Mouse (Mus musculus): ENCODE measurements at regions not wholly inside any gene's neighbourhood (a gene's known extent, or its start where the extent isn't known, plus 50 kb on each side); places are given as distances from the start of the nearest gene placed in this dataset.

DNA sequence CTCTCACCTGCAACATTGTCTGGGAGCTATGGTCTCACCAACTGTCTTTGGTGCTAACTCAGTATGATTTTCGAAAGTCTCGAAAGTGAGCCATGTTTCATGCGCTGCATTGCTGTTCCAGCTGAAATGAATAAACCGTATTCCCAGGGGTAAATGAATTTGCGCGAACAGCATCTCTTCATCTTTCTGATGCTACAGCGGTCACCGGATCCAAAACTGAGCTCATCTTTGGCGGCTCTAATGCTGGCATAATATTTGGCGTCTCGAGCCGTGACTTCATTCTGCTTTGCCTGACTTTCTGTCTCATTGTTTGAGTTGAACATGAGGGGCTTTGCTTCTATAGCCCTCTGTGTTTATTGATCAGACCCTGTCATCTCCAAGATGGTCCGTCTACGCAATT lies 137.3 kb downstream of the Tmem182 start:
- Histone ChIP-seq H3K79me2 (ENCODE audit: control insufficient read depth, insufficient read depth) (no peaks in the 10 kb centered on the region), H3K4me3 (ENCODE audit: insufficient read depth, poor library complexity, severe bottlenecking) (no peak overlapping the region), H3K27me3 (ENCODE audit: control insufficient read depth, insufficient read depth, insufficient read length) (no peaks in the 10 kb centered on the region), H3K36me3 (ENCODE audit: control insufficient read depth, insufficient read depth) (no peaks in the 10 kb centered on the region), H3ac (ENCODE audit: control insufficient read depth, insufficient read length, low read depth) (no peak overlapping the region), H3K79me3 (ENCODE audit: low read depth) (no peaks in the 10 kb centered on the region)
- TF ChIP-seq MAX (IDR thresholded peaks at IDR 0.05) (no peak), MYOD1 (IDR thresholded peaks at IDR 0.05; ENCODE audit: control insufficient read depth, insufficient read length, low read depth) (no peak), FOSL1 (IDR thresholded peaks at IDR 0.05; ENCODE audit: insufficient read depth, low read length, poor library complexity, severe bottlenecking) (no peak)

DNA sequence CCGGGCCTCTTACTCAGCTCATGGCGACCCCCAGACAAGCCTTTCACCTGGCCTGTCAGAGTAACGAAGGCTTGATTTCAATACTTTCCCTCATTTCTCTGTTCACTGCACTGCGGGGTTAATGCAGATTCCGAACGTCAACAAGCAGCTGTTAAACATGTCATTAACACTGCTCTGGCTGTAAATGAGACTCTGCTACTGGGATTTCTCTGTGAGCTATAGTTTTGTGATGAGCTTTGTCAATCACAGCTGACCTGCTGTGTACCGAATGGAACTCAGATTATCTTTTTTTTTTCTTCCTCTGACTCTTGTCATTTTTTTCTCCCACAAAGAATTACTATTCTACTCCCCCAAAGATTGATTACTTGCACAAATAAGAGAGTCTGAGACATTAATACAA lies 137.8 kb downstream of the Tmem182 start:
- H3K36me3 ChIP-seq (ENCODE audit: control insufficient read depth, insufficient read depth) = no peaks in the 10 kb centered on the region
- TF ChIP-seq MYOD1 (IDR thresholded peaks at IDR 0.05; ENCODE audit: control insufficient read depth, insufficient read length, low read depth) (no peak), MAX (IDR thresholded peaks at IDR 0.05) (no peak), USF1 (IDR thresholded peaks at IDR 0.05; ENCODE audit: low read depth) (no peak), CTCF (IDR thresholded peaks at IDR 0.05; ENCODE audit: control insufficient read depth, insufficient read depth, insufficient read length) (no peak), MYOG (IDR thresholded peaks at IDR 0.05; ENCODE audit: control insufficient read depth, extremely low read depth, insufficient read length) (no peak), FOSL1 (IDR thresholded peaks at IDR 0.05; ENCODE audit: insufficient read depth, low read length, poor library complexity, severe bottlenecking) (no peak), CEBPB (IDR thresholded peaks at IDR 0.05; ENCODE audit: low read depth) (no peak)
- H3K27me3 ChIP-seq (ENCODE audit: control insufficient read depth, insufficient read depth, insufficient read length) = no peaks in the 10 kb centered on the region
- H3K4me3 ChIP-seq (ENCODE audit: insufficient read depth, poor library complexity, severe bottlenecking) = no peak overlapping the region
- no peaks in the 10 kb centered on the region for H3K79me3 ChIP-seq (ENCODE audit: low read depth)
- no peaks in the 10 kb centered on the region for H3K79me2 ChIP-seq (ENCODE audit: control insufficient read depth, insufficient read depth)
- H3ac ChIP-seq (ENCODE audit: control insufficient read depth, insufficient read length, low read depth) = no peak overlapping the region

DNA sequence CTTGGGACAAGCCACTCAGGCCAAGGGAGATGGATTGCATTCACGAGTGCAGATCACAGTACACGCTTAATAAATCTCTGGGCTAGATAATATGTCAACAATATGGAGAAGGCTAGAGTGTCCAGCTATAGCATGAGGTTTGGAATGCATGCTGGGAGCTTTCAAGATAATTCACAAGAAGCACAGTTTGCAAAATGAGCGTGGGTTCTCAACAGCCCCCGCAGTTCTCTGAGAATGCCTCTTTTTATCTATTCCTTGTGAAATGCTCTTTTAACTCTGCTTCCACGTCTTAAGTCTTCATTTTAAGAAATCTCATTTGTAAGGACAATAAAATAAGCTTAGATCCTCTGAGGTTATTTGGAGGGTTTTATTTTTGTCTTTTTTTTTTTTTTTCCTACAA lies 145.2 kb downstream of the Tmem182 start:
- Histone ChIP-seq H3K79me2 (ENCODE audit: control insufficient read depth, insufficient read depth) (no peaks in the 10 kb centered on the region), H3ac (ENCODE audit: control insufficient read depth, insufficient read length, low read depth) (no peak overlapping the region), H3K27me3 (ENCODE audit: control insufficient read depth, insufficient read depth, insufficient read length) (no peaks in the 10 kb centered on the region), H3K79me3 (ENCODE audit: low read depth) (no peaks in the 10 kb centered on the region), H3K36me3 (ENCODE audit: control insufficient read depth, insufficient read depth) (no peaks in the 10 kb centered on the region), H3K4me3 (ENCODE audit: insufficient read depth, poor library complexity, severe bottlenecking) (no peak overlapping the region)
- TF ChIP-seq USF1 (IDR thresholded peaks at IDR 0.05; ENCODE audit: low read depth) = no peak
- no peak for TF ChIP-seq CTCF (IDR thresholded peaks at IDR 0.05; ENCODE audit: control insufficient read depth, insufficient read depth, insufficient read length)
- TF ChIP-seq FOSL1 (IDR thresholded peaks at IDR 0.05; ENCODE audit: insufficient read depth, low read length, poor library complexity, severe bottlenecking) = no peak
- no peak for TF ChIP-seq MAX (IDR thresholded peaks at IDR 0.05)
- no peak for TF ChIP-seq MYOD1 (IDR thresholded peaks at IDR 0.05; ENCODE audit: control insufficient read depth, insufficient read length, low read depth)

DNA sequence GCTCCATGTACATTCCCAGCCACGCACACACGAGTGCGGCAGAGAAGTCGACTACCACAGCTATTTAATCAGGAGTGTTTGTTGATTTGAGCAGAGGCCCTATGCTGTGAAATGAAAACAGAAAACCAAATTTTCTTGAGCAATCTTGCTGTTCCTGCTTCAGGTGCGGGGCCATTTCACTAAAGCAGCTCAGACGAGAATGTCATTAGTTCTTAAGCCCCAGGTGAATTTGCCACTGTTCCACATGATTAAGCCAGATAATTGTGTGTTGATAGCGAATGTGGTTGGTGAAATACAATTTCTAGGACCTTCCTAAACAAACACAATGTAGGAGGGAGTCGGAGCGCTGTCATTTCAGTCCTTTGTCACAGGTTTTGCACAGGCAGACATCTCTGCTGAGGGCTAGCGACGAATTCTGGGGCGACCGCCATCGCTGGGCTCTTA lies 149.3 kb downstream of the Tmem182 start:
- Histone ChIP-seq H3K36me3 (ENCODE audit: control insufficient read depth, insufficient read depth) (no peaks in the 10 kb centered on the region), H3K27me3 (ENCODE audit: control insufficient read depth, insufficient read depth, insufficient read length) (no peaks in the 10 kb centered on the region), H3K79me3 (ENCODE audit: low read depth) (no peaks in the 10 kb centered on the region), H3K79me2 (ENCODE audit: control insufficient read depth, insufficient read depth) (no peaks in the 10 kb centered on the region), H3K4me3 (ENCODE audit: insufficient read depth, poor library complexity, severe bottlenecking) (no peak overlapping the region), H3ac (ENCODE audit: control insufficient read depth, insufficient read length, low read depth) (no peak overlapping the region)
- TF ChIP-seq MYOD1 (IDR thresholded peaks at IDR 0.05; ENCODE audit: control insufficient read depth, insufficient read length, low read depth) = no peak
- TF ChIP-seq FOSL1 (IDR thresholded peaks at IDR 0.05; ENCODE audit: insufficient read depth, low read length, poor library complexity, severe bottlenecking) = no peak

DNA sequence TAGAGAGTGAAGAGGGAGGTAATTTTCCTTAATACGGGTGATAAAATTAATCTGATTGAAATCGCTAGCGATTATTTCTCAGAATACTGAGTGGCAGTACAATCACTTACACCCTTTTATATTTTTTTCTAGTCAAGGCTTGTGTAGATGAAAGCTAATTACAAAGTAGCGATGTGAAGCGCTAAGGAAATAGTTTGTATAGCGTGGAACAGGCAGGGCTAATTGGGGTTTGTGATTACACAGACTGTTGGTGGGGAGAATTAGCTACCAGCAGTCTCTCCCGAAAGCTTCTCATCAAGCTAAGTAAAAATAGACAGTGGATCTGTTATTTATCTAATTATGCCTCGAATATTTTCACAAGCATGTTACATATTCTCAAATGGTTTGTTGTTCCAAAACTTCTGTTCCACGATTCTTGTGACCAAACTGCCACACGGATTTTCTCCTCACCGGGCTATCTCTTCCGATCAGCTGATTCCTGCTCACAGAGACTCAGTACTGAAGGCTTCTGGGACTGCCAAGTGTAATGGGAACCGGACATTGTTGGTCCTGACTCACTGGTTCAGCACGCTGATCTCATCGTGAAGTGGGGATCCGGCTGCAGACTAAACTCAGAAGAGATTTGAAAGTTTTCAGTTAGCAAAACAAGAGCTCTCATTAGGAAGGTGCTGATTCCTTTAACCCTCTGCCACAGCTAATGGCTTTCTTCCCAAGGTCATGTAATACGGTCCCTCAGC lies 162.5 kb downstream of the Tmem182 start:
- no peak overlapping the region for H3K4me3 ChIP-seq (ENCODE audit: insufficient read depth, poor library complexity, severe bottlenecking)
- no peaks in the 10 kb centered on the region for H3K79me3 ChIP-seq (ENCODE audit: low read depth)
- TF ChIP-seq MAX (IDR thresholded peaks at IDR 0.05) (no peak), MYOG (IDR thresholded peaks at IDR 0.05; ENCODE audit: control insufficient read depth, extremely low read depth, insufficient read length) (no peak)
- H3K36me3 ChIP-seq (ENCODE audit: control insufficient read depth, insufficient read depth) = no peaks in the 10 kb centered on the region
- no peaks in the 10 kb centered on the region for H3K27me3 ChIP-seq (ENCODE audit: control insufficient read depth, insufficient read depth, insufficient read length)
- no peak overlapping the region for H3ac ChIP-seq (ENCODE audit: control insufficient read depth, insufficient read length, low read depth)
- no peaks in the 10 kb centered on the region for H3K79me2 ChIP-seq (ENCODE audit: control insufficient read depth, insufficient read depth)

DNA sequence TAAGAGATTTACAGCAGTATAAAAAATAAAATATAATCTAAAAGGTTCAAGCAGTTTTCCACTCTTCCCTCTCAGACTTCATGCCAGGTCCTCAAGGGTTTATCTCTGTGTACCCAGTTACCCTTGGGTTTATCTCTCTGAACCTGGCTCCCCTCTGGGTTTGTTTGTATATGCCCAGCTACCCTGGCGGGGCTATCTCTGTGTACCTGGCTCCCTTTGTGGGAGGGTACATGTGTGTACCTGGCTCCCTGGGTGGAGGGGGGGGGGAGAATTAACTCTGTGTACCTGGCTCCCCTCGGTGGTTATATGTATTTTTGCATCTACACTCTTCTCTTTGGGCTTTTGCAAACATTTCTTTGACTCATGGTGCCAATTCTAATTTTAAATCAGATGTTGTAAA lies 178.4 kb downstream of the Tmem182 start:
- Histone ChIP-seq H3K79me3 (ENCODE audit: low read depth) (no peaks in the 10 kb centered on the region), H3K4me3 (ENCODE audit: insufficient read depth, poor library complexity, severe bottlenecking) (no peak overlapping the region), H3K27me3 (ENCODE audit: control insufficient read depth, insufficient read depth, insufficient read length) (no peaks in the 10 kb centered on the region), H3K79me2 (ENCODE audit: control insufficient read depth, insufficient read depth) (no peaks in the 10 kb centered on the region), H3ac (ENCODE audit: control insufficient read depth, insufficient read length, low read depth) (no peak overlapping the region), H3K36me3 (ENCODE audit: control insufficient read depth, insufficient read depth) (no peaks in the 10 kb centered on the region)
- TF ChIP-seq USF1 (IDR thresholded peaks at IDR 0.05; ENCODE audit: low read depth) (no peak), MYOD1 (IDR thresholded peaks at IDR 0.05; ENCODE audit: control insufficient read depth, insufficient read length, low read depth) (no peak)

All from C2C12 (cell line).